Mouse (Mus musculus) megakaryocyte progenitor cell, adult 5-6 weeks (primary cell): ENCODE measurements around the gene Hist1h2aa. TPM values are rescaled to one million over a fixed set of nuclear protein-coding genes. Genes with fewer than 3 reads are reported as not detected.

Experiments
- ATAC-seq: replicated peaks from 2 replicates; pipeline ENCODE4 v1.8.0; 2016; ENCODE audit warnings: mild to moderate bottlenecking, moderate TSS enrichment, inconsistent platforms; ENCODE audit not compliant: poor library complexity
- total RNA-seq, 2 experiments: library from RNA; stranded (forward) in 1 of 2; stranded (reverse) in 1 of 2; fragments of 157-497, 149-512 nt in 1 of 2; fragments of 200-1000 nt in 1 of 2; gene quantifications; 2 replicates each; pipeline versions ENCODE4 v1.2.3 to v1.2.4; 2015 to 2017

Hist1h2aa gene
- total RNA-seq, 2 experiments from 2014 or later = not detected

DNA sequence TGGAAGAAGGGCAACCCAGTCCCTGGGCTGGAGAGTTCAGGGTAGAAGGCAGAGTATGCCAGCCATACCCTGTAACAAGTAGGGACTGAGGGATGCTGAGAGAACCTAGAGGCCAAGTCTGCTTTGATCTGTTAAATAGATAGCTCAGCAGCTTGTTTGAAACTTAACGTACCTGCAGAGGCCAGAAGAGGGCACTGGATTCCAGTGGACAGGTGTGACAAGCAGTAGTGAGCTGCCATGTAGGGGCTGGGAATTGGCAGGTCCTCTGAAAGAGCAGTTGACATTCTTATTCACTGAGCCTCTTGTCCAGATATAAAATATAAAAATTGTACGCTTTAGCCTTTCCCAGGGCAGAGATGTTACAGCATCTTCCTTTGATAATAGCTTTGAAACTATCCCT is 8.6 kb downstream of the Hist1h2aa start:
- no peak for ATAC-seq

DNA sequence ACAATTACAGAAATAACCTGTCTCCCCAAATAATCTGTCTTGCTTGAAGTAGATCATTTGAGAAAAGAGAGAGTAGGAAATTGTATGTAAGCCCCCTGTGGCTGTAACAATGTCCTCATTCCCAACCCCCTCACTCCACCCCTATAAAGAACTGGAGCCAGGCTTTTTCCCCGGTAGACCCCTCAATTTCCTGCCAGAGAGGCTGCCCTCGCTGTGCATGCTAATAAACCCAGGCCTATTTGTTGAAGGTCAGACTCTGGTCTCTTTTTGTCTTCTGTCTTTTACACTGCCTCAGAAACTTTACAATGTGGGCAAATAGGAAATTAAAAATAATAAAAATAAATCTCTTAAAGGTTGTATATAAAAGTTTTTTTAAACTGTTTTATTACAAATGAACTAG is 12.0 kb downstream of the Hist1h2aa start:
- no peak for ATAC-seq

DNA sequence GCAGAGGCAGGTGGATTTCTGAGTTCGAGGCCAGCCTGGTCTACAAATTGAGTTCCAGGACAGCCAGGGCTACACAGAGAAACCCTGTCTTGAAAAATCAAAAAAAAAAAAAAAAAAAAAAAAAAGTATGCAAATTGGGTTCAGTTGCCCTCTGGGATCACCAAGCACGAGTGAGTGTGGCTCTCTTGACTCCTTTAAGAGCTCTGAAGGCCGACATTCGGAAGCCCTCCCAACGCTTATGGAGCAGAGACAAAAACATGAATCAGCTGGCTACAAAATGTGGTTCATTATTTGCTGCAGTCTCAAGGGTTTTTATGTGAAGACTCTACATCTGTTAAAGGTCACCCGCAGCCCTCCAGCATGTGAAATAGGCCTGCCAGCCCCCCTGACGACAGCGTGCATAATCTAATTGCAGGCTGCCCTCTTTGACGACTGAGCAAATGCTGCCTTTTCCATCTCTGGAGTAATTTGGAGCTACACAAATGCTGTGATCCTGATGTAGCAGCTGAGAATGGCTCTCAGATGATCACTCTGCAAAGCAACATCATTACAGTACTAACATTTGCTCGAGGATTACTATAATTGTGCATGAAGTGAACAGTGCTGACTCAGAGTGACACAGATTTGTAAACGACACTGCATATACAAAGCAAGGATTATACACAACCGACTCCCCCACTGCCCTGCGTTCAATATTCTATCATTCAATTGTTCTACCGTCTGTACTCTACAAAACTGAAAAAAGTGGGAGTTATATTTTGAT is 15.4 kb downstream of the Hist1h2aa start:
- no peak for ATAC-seq

DNA sequence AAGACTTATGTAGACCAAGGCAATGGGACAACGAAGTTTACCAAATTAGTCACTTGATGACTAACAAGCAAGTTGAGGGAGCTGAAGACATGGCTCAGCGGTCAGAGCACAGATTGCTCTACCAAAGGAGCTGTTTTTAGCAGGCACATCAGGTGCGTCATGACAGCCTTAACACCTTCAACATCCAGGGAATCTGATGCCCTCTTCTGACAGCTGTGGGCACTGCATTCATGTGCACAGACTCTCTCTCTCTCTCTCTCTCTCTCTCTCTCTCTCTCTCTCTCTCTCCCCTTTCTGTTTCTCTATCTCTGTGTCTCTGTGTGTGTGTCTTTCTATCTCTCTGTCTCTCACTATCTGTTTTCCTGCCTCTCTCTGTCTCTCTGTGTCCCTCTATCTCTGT is 16.7 kb downstream of the Hist1h2aa start:
- peak; percentile 71; the same call in 1 of the 2 replicates for ATAC-seq

DNA sequence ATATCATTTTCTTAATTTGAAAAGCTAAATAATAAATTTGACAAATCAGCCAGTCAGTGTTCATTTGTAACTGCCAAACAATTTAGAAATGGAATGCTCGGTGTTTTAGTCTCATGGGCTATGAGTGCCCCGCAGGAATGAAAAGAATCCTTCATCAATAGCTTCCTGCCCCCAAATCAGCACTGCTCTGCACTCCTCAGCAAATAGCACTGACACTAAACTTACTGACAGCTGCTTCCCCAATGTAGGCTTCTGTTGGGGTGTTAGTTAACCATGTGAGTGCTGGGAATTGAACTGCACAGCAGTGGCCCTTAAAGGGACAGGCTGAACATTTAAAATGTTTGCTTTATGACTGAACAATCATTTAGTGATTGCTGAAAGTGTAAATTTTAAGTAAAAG is 25.5 kb downstream of the Hist1h2aa start:
- no peak for ATAC-seq

DNA sequence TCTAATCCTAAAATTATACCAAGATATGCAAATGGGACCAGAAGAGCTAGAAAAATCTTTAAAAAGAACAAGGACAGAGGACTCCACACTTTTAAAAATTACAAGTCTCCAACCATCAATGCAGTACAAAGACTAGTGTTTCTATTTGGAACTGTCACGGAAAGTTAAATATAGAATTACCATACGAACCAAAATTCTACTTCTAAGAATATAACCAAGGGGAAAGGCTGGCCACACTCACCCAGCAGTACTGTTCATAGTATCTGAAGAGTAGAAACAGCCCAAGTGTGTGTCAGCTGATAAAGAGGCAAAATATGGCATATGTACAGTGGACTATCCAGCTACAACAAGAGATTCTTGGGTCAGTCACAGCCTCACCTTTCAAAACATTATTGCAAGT is 30.6 kb downstream of the Hist1h2aa start:
- ATAC-seq = no peak

DNA sequence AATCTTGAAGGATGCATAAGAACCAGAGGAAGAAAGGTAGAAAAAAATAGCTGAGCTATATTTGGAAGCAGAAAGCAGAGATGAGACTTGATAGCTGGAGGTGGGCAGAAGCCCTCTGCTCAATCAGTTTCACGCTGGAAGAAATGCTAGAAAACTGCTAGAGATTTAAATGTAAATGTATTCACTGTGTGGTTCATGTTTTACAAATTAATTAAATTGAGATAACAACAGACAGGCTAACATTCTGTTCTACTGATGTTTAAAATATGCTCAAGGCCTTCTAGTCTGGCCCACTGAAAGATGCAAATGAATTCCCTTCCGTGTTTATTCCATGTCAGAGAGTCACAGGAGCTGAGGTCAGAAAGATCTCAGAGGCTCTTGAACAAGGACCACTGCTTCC is 37.6 kb downstream of the Hist1h2aa start:
- no peak for ATAC-seq

DNA sequence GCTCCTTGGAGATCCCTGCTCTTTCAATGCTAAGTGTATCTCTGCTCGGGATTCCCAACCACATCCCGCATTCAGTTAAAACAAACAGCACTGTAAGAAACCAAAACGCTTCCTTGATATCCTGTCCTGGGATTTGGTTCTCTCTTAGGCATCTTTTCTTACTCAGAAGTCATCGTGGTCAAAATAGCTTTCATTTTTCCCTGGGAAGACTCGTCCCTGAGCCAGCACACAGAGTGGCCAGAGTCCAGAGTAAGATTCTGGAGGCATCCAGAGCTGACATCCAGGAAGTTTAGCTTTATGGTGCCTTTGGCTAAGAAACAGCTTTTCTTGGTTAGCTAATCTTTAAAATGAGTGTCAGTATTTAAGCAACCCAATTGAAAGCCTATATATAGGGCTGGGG is 38.0 kb downstream of the Hist1h2aa start:
- ATAC-seq = no peak

Other genes with a start within 250 kb of the Hist1h2aa start
- not detected in 2 replicates for gene Hist1h1t, start 238.6 kb upstream of the Hist1h2aa start, total RNA-seq (2015)
- 0.29 TPM in 1 of 2 replicates, not detected in the other for gene Hist1h1t, start 238.6 kb upstream of the Hist1h2aa start, total RNA-seq (2017)
- gene Hist1h4c, start 236.0 kb upstream of the Hist1h2aa start, total RNA-seq (2015) = 45.1 and 51.9 TPM in 2 replicates
- gene Hist1h4c, start 236.0 kb upstream of the Hist1h2aa start, total RNA-seq (2017) = 238 and 311 TPM in 2 replicates
- 15.9 and 16.6 TPM in 2 replicates for gene Hfe, start 223.6 kb upstream of the Hist1h2aa start, total RNA-seq (2015)
- 6.0 and 8.7 TPM in 2 replicates for gene Hfe, start 223.6 kb upstream of the Hist1h2aa start, total RNA-seq (2017)
- gene Hist1h1c, start 195.7 kb upstream of the Hist1h2aa start, total RNA-seq (2015) = 103 and 110 TPM in 2 replicates
- 686 and 791 TPM in 2 replicates for gene Hist1h1c, start 195.7 kb upstream of the Hist1h2aa start, total RNA-seq (2017)
- 88.8 and 93.1 TPM in 2 replicates for gene Hist1h3c, start 188.9 kb upstream of the Hist1h2aa start, total RNA-seq (2015)
- gene Hist1h3c, start 188.9 kb upstream of the Hist1h2aa start, total RNA-seq (2017) = 555 and 756 TPM in 2 replicates
- 232 TPM in 2 replicates for gene Hist1h2bb, start 187.7 kb upstream of the Hist1h2aa start, total RNA-seq (2015)
- 3,020 and 3,268 TPM in 2 replicates for gene Hist1h2bb, start 187.7 kb upstream of the Hist1h2aa start, total RNA-seq (2017)
- gene Hist1h2ab, start 183.3 kb upstream of the Hist1h2aa start, total RNA-seq (2015) = 28.1 and 45.4 TPM in 2 replicates
- 2,397 and 3,405 TPM in 2 replicates for gene Hist1h2ab, start 183.3 kb upstream of the Hist1h2aa start, total RNA-seq (2017)
- 332 and 371 TPM in 2 replicates for gene Hist1h3b, start 182.2 kb upstream of the Hist1h2aa start, total RNA-seq (2015)
- gene Hist1h3b, start 182.2 kb upstream of the Hist1h2aa start, total RNA-seq (2017) = 579 and 647 TPM in 2 replicates
- 33.6 and 56.1 TPM in 2 replicates for gene Hist1h4b, start 177.4 kb upstream of the Hist1h2aa start, total RNA-seq (2015)
- 548 and 759 TPM in 2 replicates for gene Hist1h4b, start 177.4 kb upstream of the Hist1h2aa start, total RNA-seq (2017)
- gene Hist1h4a, start 173.2 kb upstream of the Hist1h2aa start, total RNA-seq (2015) = 39.5 and 40.4 TPM in 2 replicates
- 492 and 698 TPM in 2 replicates for gene Hist1h4a, start 173.2 kb upstream of the Hist1h2aa start, total RNA-seq (2017)
- 47.7 and 63.0 TPM in 2 replicates for gene Hist1h3a, start 172.1 kb upstream of the Hist1h2aa start, total RNA-seq (2015)
- gene Hist1h3a, start 172.1 kb upstream of the Hist1h2aa start, total RNA-seq (2017) = 393 and 612 TPM in 2 replicates
- gene Hist1h1a, start 170.8 kb upstream of the Hist1h2aa start, total RNA-seq (2015) = 151 and 174 TPM in 2 replicates
- gene Hist1h1a, start 170.8 kb upstream of the Hist1h2aa start, total RNA-seq (2017) = 2,111 and 2,271 TPM in 2 replicates
- not detected in 2 replicates for gene Trim38, start 164.5 kb upstream of the Hist1h2aa start, total RNA-seq (2015)
- 0.42 TPM in 1 of 2 replicates, not detected in the other for gene Trim38, start 164.5 kb upstream of the Hist1h2aa start, total RNA-seq (2017)
- not detected in 2 replicates for gene Slc17a2, start 127.5 kb upstream of the Hist1h2aa start, total RNA-seq (2015)
- not detected in 2 replicates for gene Slc17a2, start 127.5 kb upstream of the Hist1h2aa start, total RNA-seq (2017)
- gene Slc17a3, start 95.0 kb upstream of the Hist1h2aa start, total RNA-seq (2015) = 0.39 TPM in 1 of 2 replicates, not detected in the other
- gene Slc17a3, start 95.0 kb upstream of the Hist1h2aa start, total RNA-seq (2017) = 0.10 TPM in 1 of 2 replicates, not detected in the other
- gene Slc17a1, start 66.7 kb upstream of the Hist1h2aa start, total RNA-seq (2015) = not detected in 2 replicates
- not detected in 2 replicates for gene Slc17a1, start 66.7 kb upstream of the Hist1h2aa start, total RNA-seq (2017)
- gene Slc17a4, start 19.5 kb upstream of the Hist1h2aa start, total RNA-seq (2015) = not detected in 2 replicates
- gene Slc17a4, start 19.5 kb upstream of the Hist1h2aa start, total RNA-seq (2017) = 0.33 TPM in 1 of 2 replicates, not detected in the other
- gene Hist1h2ba, start 306 bp upstream of the Hist1h2aa start, total RNA-seq (2015) = not detected in 2 replicates
- not detected in 2 replicates for gene Hist1h2ba, start 306 bp upstream of the Hist1h2aa start, total RNA-seq (2017)
- gene Scgn, start 56.8 kb downstream of the Hist1h2aa start, total RNA-seq (2015) = not detected in 2 replicates
- gene Scgn, start 56.8 kb downstream of the Hist1h2aa start, total RNA-seq (2017) = not detected in 2 replicates